Mouse (Mus musculus) MEL (cell line): ENCODE results near the gene Tbc1d2b. TPM values are rescaled to one million over a fixed set of nuclear protein-coding genes. Genes with fewer than 3 reads are reported as not detected.

Experiments used
- DNase-seq: peaks from one replicate; pipeline ENCODE4 v3.0.0; 2011; ENCODE audit warnings: low read depth, low spot score
- H3K27ac ChIP-seq: 2 replicates; pipeline ENCODE4 v1.5.1; 2012; ENCODE audit warnings: low read depth, mild to moderate bottlenecking, control low read depth, low read length, moderate library complexity; ENCODE audit not compliant: control insufficient read depth
- H3K27me3 ChIP-seq, 2 experiments: fragments of 150-350 bp in 1 of 2; sonication (generic) in 1 of 2; 2 replicates each; pipeline ENCODE4 v1.6.1; 2012; ENCODE audit warnings: low read length in 2 of 2, mild to moderate bottlenecking in 2 of 2, improper control_type of control experiment in 1 of 2, moderate library complexity in 1 of 2; ENCODE audit not compliant: insufficient read depth in 2 of 2, control insufficient read depth in 1 of 2
- H3K36me3 ChIP-seq, 2 experiments: 2 replicates each; pipeline ENCODE4 v1.6.1; 2012 to 2014; ENCODE audit warnings: low read length in 2 of 2, improper control_type of control experiment in 1 of 2, inconsistent platforms in 1 of 2, mild to moderate bottlenecking in 1 of 2; ENCODE audit not compliant: insufficient read depth in 2 of 2, control insufficient read depth in 1 of 2
- H3K4me1 ChIP-seq, 2 experiments: fragments of 150-350 bp in 1 of 2; sonication (generic) in 1 of 2; 2 replicates each; pipeline ENCODE4 v1.6.1; 2012; ENCODE audit warnings: low read length in 2 of 2, improper control_type of control experiment in 1 of 2, mild to moderate bottlenecking in 1 of 2; ENCODE audit not compliant: insufficient read depth in 2 of 2, control insufficient read depth in 1 of 2
- H3K4me3 ChIP-seq, 2 experiments: fragments of 150-350 bp in 1 of 2; sonication (generic) in 1 of 2; 2 replicates each; pipeline ENCODE4 v1.5.1; 2012; ENCODE audit warnings: low read depth in 2 of 2, low read length in 2 of 2, mild to moderate bottlenecking in 2 of 2, moderate library complexity in 2 of 2, control low read depth in 1 of 2, improper control_type of control experiment in 1 of 2; ENCODE audit not compliant: control insufficient read depth in 1 of 2, insufficient read depth in 1 of 2
- H3K79me2 ChIP-seq: 2 replicates; pipeline ENCODE4 v1.6.1; 2012; ENCODE audit warnings: mild to moderate bottlenecking, low read length, moderate library complexity; ENCODE audit not compliant: control insufficient read depth, poor library complexity, insufficient read depth
- H3K9ac ChIP-seq: 2 replicates; pipeline ENCODE4 v1.6.1; 2012; ENCODE audit warnings: low read depth, mild to moderate bottlenecking, control low read depth, low read length, moderate library complexity; ENCODE audit not compliant: control insufficient read depth, poor library complexity, severe bottlenecking
- H3K9me3 ChIP-seq: fragments of 150-350 bp; sonication (generic); replicated peaks from 2 replicates; pipeline ENCODE4 v1.6.1; 2012; ENCODE audit warnings: mild to moderate bottlenecking, low read length, improper control_type of control experiment, moderate library complexity; ENCODE audit not compliant: insufficient read depth
- BHLHE40 ChIP-seq: IDR thresholded peaks from 2 replicates; pipeline ENCODE4 v1.6.1; 2012; ENCODE audit warnings: low read depth, mild to moderate bottlenecking, inconsistent platforms, low read length, improper control_type of control experiment, borderline replicate concordance
- CHD2 ChIP-seq: IDR thresholded peaks from 2 replicates; pipeline ENCODE4 v1.6.1; 2011; ENCODE audit warnings: low read length, improper control_type of control experiment
- E2F4 ChIP-seq: IDR thresholded peaks from 2 replicates; pipeline ENCODE4 v1.6.1; 2011; ENCODE audit warnings: low read depth, low read length, improper control_type of control experiment, borderline replicate concordance
- GABPA ChIP-seq: IDR thresholded peaks from 2 replicates; pipeline ENCODE4 v1.6.1; 2012; ENCODE audit warnings: low read depth, mild to moderate bottlenecking, inconsistent platforms, low read length, improper control_type of control experiment, moderate library complexity
- GATA1 ChIP-seq: IDR thresholded peaks from 2 replicates; pipeline ENCODE4 v1.6.1; 2011; ENCODE audit warnings: low read depth, low read length, improper control_type of control experiment
- MAX ChIP-seq: IDR thresholded peaks from 2 replicates; pipeline ENCODE4 v1.6.1; 2011; ENCODE audit warnings: low read length, improper control_type of control experiment
- MEF2A ChIP-seq: IDR thresholded peaks from 2 replicates; pipeline ENCODE4 v1.6.1; 2014; ENCODE audit warnings: low read depth, mild to moderate bottlenecking, inconsistent platforms, low read length, improper control_type of control experiment; ENCODE audit not compliant: poor library complexity, insufficient replicate concordance, severe bottlenecking; ENCODE audit errors: extremely low read depth
- MYB ChIP-seq: IDR thresholded peaks from 2 replicates; pipeline ENCODE4 v1.6.1; 2011; ENCODE audit warnings: mild to moderate bottlenecking, low read depth, low read length, improper control_type of control experiment
- NELFE ChIP-seq: IDR thresholded peaks from 2 replicates; pipeline ENCODE4 v1.6.1; 2011; ENCODE audit warnings: low read depth, low read length, improper control_type of control experiment
- POLR2A ChIP-seq, 2 experiments: IDR thresholded peaks; 2 replicates each; pipeline ENCODE4 v1.6.1; 2011 to 2012; ENCODE audit warnings: low read length in 2 of 2, mild to moderate bottlenecking in 2 of 2, control low read depth in 1 of 2, improper control_type of control experiment in 1 of 2, low read depth in 1 of 2, moderate library complexity in 1 of 2; ENCODE audit not compliant: control insufficient read depth in 1 of 2, insufficient read depth in 1 of 2, poor library complexity in 1 of 2
- POLR2AphosphoS2 ChIP-seq: IDR thresholded peaks from 2 replicates; pipeline ENCODE4 v1.6.1; 2011; ENCODE audit warnings: low read length, improper control_type of control experiment
- TBP ChIP-seq: IDR thresholded peaks from 2 replicates; pipeline ENCODE4 v1.8.0; 2011; ENCODE audit warnings: low read depth, low read length, improper control_type of control experiment
- TCF12 ChIP-seq: IDR thresholded peaks from 2 replicates; pipeline ENCODE4 v1.6.1; 2014; ENCODE audit warnings: low read depth, mild to moderate bottlenecking, inconsistent platforms, low read length, improper control_type of control experiment, moderate library complexity
- UBTF ChIP-seq: IDR thresholded peaks from 2 replicates; pipeline ENCODE4 v1.6.1; 2012; ENCODE audit warnings: low read depth, mild to moderate bottlenecking, inconsistent platforms, low read length, improper control_type of control experiment, moderate library complexity, borderline replicate concordance; ENCODE audit not compliant: insufficient read depth
- USF1 ChIP-seq: IDR thresholded peaks from 2 replicates; pipeline ENCODE4 v1.6.1; 2014; ENCODE audit warnings: low read depth, mild to moderate bottlenecking, inconsistent platforms, low read length, improper control_type of control experiment, moderate library complexity
- polyA plus RNA-seq, 2 experiments: library from polyadenylated mRNA; stranded (reverse) in 1 of 2; unstranded in 1 of 2; fragments of >175 nt in 1 of 2; fragments of >200 nt in 1 of 2; gene quantifications; 2 replicates each; pipeline versions ENCODE4 v1.2.1 to v1.2.4; 2012; ENCODE audit warnings: low replicate concordance in 2 of 2, low read depth in 1 of 2; ENCODE audit not compliant: insufficient read length in 2 of 2, insufficient read depth in 1 of 2, missing spikeins in 1 of 2
- total RNA-seq: library from RNA; depleted of rRNA; stranded (reverse); fragments of 300-350 nt; gene quantifications from 2 replicates; pipeline ENCODE4 v1.2.3, GENCODE M21; 2012

Tbc1d2b gene
- total and polyA plus RNA-seq, 3 experiments: 7.1 to 12.6 TPM; not detected in 1

GRCm38 (mm10) chr9:90201096-90201495, 69.5 kb downstream of the Tbc1d2b start:
- Histone ChIP-seq H3K36me3 (peaks cover 0 to 1% of the 10 kb centered on the region in 2 experiments; a peak in 1 of 4 replicates), H3K27ac (no peak overlapping the region), H3K9ac (no peak overlapping the region), H3K9me3 (no peaks in the 10 kb centered on the region), H3K4me3 (no peak overlapping the region), H3K4me1 (no peaks in the 10 kb centered on the region)
- TF ChIP-seq MYB: no peak
- TF ChIP-seq TBP: no peak
- TF ChIP-seq NELFE: no peak
- no peak for TF ChIP-seq TCF12
- TF ChIP-seq MAX: no peak
- TF ChIP-seq UBTF: no peak
- no peak for TF ChIP-seq E2F4
- no peak for TF ChIP-seq CHD2
- no peak for TF ChIP-seq GATA1
- TF ChIP-seq BHLHE40: no peak
- TF ChIP-seq GABPA: no peak
- TF ChIP-seq POLR2AphosphoS2: no peak
- TF ChIP-seq POLR2A (IDR thresholded peaks at IDR 0.05; ENCODE audit: control insufficient read depth in 1 of 2, insufficient read depth in 1 of 2, low read depth in 1 of 2, low read length in 2 of 2, poor library complexity in 1 of 2): no peak
- TF ChIP-seq, all 39 proteins: peak for 0
- Histone ChIP-seq H3K79me2 (no peaks in the 10 kb centered on the region), H3K27me3 (no peaks in the 10 kb centered on the region)
- no peak for DNase-seq

- no peak overlapping the region for H3K9ac ChIP-seq
- H3K27ac ChIP-seq: no peak overlapping the region
- H3K4me1 ChIP-seq: no peaks in the 10 kb centered on the region
- no peaks in the 10 kb centered on the region for H3K79me2 ChIP-seq
- peaks cover 0 to 1% of the 10 kb centered on the region in 2 experiments; a peak in 1 of 4 replicates for H3K36me3 ChIP-seq
- no peaks in the 10 kb centered on the region for H3K9me3 ChIP-seq
- no peaks in the 10 kb centered on the region for H3K27me3 ChIP-seq
- TF ChIP-seq POLR2AphosphoS2 (no peak), MEF2A (no peak)
- no peak for DNase-seq
- no peak overlapping the region for H3K4me3 ChIP-seq
Observed at GRCm38 (mm10) chr9:90200501-90200900, 70.1 kb downstream of the Tbc1d2b start.

- H3K79me2 ChIP-seq: no peaks in the 10 kb centered on the region
- H3K9me3 ChIP-seq: no peaks in the 10 kb centered on the region
- H3K9ac ChIP-seq: no peak overlapping the region
- no peak overlapping the region for H3K4me3 ChIP-seq
- H3K27me3 ChIP-seq: no peaks in the 10 kb centered on the region
- no peak for DNase-seq
- TF ChIP-seq USF1: no peak
- no peak for TF ChIP-seq CHD2
- no peak for TF ChIP-seq BHLHE40
- TF ChIP-seq, all 39 proteins: peak for 0
- H3K36me3 ChIP-seq: no peaks in the 10 kb centered on the region; a peak in 1 of 4 replicates
- H3K4me1 ChIP-seq: no peaks in the 10 kb centered on the region
- no peak overlapping the region for H3K27ac ChIP-seq
Observed at GRCm38 (mm10) chr9:90199611-90200010, 71.0 kb downstream of the Tbc1d2b start.
